Mouse (Mus musculus): Measurements from ENCODE around the gene Gli1. TPM values are rescaled to one million over a fixed set of nuclear protein-coding genes. Genes with fewer than 3 reads are reported as not detected.

The Gli1 gene
- total RNA-seq, 4 experiments from 2014 or later: 1.1 to 1.7 (median 1.3) TPM

Other genes with a start within 250 kb of the Gli1 start
- gene Os9, start 220.8 kb downstream of the Gli1 start, total RNA-seq (2022): 10 to 100 TPM; 22.2 to 31.6 (median 24.1) TPM
- 1 to 10 TPM; 1.2 to 3.2 (median 1.5) TPM for gene B4galnt1, start 176.7 kb downstream of the Gli1 start, total RNA-seq (2022)
- 10 to 100 TPM; 13.0 to 24.6 (median 15.5) TPM for gene Slc26a10, start 161.3 kb downstream of the Gli1 start, total RNA-seq (2022)
- 10 to 100 TPM in 3 of 4 experiments, 1 to 10 TPM in 1; 8.1 to 13.4 (median 10.8) TPM for gene Arhgef25, start 151.9 kb downstream of the Gli1 start, total RNA-seq (2022)
- gene Dtx3, start 146.2 kb downstream of the Gli1 start, total RNA-seq (2022): 10 to 100 TPM; 18.1 to 29.6 (median 24.2) TPM
- gene Pip4k2c, start 130.4 kb downstream of the Gli1 start, total RNA-seq (2022): 10 to 100 TPM; 32.4 to 38.3 (median 35.3) TPM
- 1 to 10 TPM in 2 of 4 experiments, under 1 TPM in 2; 0.54 to 1.6 (median 1.2) TPM for gene Kif5a, start 78.6 kb downstream of the Gli1 start, total RNA-seq (2022)
- gene Dctn2, start 75.6 kb downstream of the Gli1 start, total RNA-seq (2022): 100 to 1,000 TPM; 143 to 151 (median 146) TPM
- 10 to 100 TPM; 17.6 to 25.5 (median 19.5) TPM for gene Mbd6, start 53.0 kb downstream of the Gli1 start, total RNA-seq (2022)
- 10 to 100 TPM; 42.1 to 48.8 (median 45.4) TPM for gene Mars, start 30.2 kb downstream of the Gli1 start, total RNA-seq (2022)
- 1 to 10 TPM; 1.5 to 3.2 (median 3.0) TPM for gene Arhgap9, start 20.0 kb downstream of the Gli1 start, total RNA-seq (2022)
- gene Inhbe, start 12.4 kb upstream of the Gli1 start, total RNA-seq (2022): not detected
- gene Inhbc, start 28.5 kb upstream of the Gli1 start, total RNA-seq (2022): not detected
- gene R3hdm2, start 38.4 kb upstream of the Gli1 start, total RNA-seq (2022): 100 to 1,000 TPM; 150 to 177 (median 168) TPM
- gene Stac3, start 159.7 kb upstream of the Gli1 start, total RNA-seq (2022): 1 to 10 TPM in 1 of 4 experiments, under 1 TPM in 2, not detected in 1; 0.66 to 1.5 (median 0.76) TPM
- 10 to 100 TPM; 17.2 to 26.5 (median 21.6) TPM for gene Ndufa4l2, start 173.0 kb upstream of the Gli1 start, total RNA-seq (2022)
- gene Shmt2, start 180.5 kb upstream of the Gli1 start, total RNA-seq (2022): 10 to 100 TPM; 41.6 to 48.4 (median 44.5) TPM
- gene Nxph4, start 192.6 kb upstream of the Gli1 start, total RNA-seq (2022): under 1 TPM; 0.22 to 0.66 (median 0.50) TPM